Mouse (Mus musculus): ENCODE measurements around the gene Mob1b. TPM values are rescaled to one million over a fixed set of nuclear protein-coding genes. Genes with fewer than 3 reads are reported as not detected.

Gene Mob1b
- total RNA-seq, 2 experiments from 2014 or later = 30.4 to 30.7 TPM

DNA sequence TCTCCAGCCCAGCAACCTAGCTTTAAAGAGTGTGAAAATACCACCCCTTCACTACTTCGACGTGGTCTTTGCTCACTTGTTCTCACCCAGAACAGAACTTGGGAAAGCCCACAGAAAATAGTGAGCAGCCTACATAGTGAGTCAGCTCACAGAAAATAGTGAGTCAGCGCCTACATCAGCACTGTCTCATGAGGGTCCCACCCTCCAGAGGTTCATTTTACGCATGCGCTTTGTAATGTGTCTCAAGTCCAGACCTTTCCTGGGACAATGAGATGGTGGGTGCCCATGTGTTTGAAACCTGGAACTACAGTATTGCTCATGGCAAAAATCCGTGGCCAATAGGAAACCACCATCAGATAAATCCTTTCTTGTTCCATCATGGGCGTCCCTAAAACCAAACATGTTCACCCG lies 32.7 kb upstream of the Mob1b start:
- intact Hi-C loops (cut with DNase I) = loop anchor here (5.0 kb wide), 1 partner anchor 694 kb away; no protein-coding TSS in a partner anchor
- H3K4me3 ChIP-seq = no peak overlapping the region
- TF ChIP-seq CTCF (IDR thresholded peaks at IDR 0.05) = no peak
- no peak for DNase-seq (ENCODE audit: extremely low spot score in 1 of 2, low spot score in 2 of 2)
- no peak overlapping the region for H3K27ac ChIP-seq

GRCm38 (mm10) chr5:88688583-88689187 lies 32.0 kb upstream of the Mob1b start:
- Histone ChIP-seq H3K4me3 (no peak overlapping the region), H3K27ac (no peak overlapping the region)
- intact Hi-C loops (cut with DNase I) = loop anchor here (5.0 kb wide), 1 partner anchor 694 kb away; no protein-coding TSS in a partner anchor
- DNase-seq (ENCODE audit: extremely low spot score in 1 of 2, low spot score in 2 of 2) = no peak
- TF ChIP-seq CTCF (IDR thresholded peaks at IDR 0.05) = no peak

GRCm38 (mm10) chr5:88689279-88689938 lies 31.2 kb upstream of the Mob1b start:
- DNase-seq (ENCODE audit: extremely low spot score in 1 of 2, low spot score in 2 of 2) = no peak
- Histone ChIP-seq H3K27ac (no peak overlapping the region), H3K4me3 (no peak overlapping the region)
- intact Hi-C loops (cut with DNase I) = loop anchor here (5.0 kb wide), 1 partner anchor 693 kb away; no protein-coding TSS in a partner anchor
- peak; percentile 76 for TF ChIP-seq CTCF (IDR thresholded peaks at IDR 0.05)

DNA sequence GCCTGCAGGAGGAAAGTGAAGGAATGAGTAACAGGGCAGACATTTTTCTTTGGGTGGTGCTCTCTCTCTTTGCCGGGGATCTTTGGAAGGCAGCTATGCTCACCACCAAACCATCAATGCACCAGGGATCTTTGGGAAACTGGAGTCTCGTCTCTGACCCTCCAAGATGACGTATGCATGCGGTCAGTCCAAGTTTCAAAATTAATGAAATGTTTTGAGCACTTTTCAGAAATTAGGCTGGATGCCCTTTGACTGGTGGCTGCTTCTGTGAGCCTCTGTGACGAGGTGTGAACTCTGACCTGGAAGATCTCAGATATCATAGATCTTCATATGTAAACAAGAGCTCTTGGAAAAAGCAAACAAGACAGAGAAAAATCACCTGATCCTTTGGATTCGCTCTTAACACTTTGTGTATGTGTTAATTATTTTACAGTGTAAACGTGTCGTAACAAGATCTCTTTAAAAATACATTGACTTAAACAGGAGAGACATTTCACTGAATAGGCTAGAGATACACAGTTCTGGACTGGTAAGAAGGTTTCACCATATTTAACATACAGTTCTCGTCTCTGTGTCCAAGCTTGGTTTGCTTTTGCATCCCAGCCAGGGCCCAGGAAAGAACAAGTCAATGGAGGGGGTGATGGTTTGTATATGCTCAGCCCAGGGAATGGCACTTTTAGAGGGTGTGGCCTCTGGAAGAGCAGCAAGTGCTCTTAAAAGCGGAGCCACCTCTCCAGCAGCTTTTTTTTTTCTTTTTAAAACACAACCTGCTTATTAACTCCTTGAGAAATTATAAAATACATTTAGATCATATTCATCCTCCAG lies 29.8 kb upstream of the Mob1b start:
- intact Hi-C loops (cut with DNase I) = no loop called here
- Histone ChIP-seq H3K4me3 (no peak overlapping the region), H3K27ac (no peak overlapping the region)
- TF ChIP-seq CTCF (IDR thresholded peaks at IDR 0.05) = no peak
- DNase-seq (ENCODE audit: extremely low spot score in 1 of 2, low spot score in 2 of 2) = no peak

DNA sequence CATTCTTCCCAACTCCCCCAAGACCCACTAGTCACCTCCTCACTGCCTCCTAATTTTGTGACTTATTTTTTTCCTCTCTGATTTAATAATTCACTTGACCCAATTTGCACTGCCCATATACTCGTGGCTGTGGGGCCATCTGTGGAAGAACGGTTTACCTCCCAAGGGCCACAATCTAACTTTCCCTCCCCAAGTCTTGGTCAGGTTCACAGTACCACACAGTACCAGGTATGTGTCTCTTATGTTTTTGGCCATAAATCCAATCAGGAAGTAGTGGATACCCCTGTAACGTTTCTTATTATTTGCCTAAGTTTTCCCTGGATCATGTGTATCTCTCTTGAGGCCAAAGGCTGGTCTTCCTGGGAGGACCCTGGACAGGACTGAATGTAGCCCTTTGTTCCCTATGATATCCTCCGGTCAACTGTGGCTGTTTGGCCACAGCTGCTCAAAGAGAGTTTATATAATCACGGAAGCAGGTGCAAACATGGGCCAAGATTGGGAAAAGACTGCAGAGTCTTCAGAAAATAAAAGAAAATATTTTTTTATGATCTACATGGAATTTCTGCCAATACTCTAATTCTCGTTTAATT lies 29.1 kb upstream of the Mob1b start:
- intact Hi-C loops (cut with DNase I) = no loop called here
- no peak for TF ChIP-seq CTCF (IDR thresholded peaks at IDR 0.05)
- Histone ChIP-seq H3K4me3 (no peak overlapping the region), H3K27ac (no peak overlapping the region)
- no peak for DNase-seq (ENCODE audit: extremely low spot score in 1 of 2, low spot score in 2 of 2)

GRCm38 (mm10) chr5:88692586-88692985 lies 28.1 kb upstream of the Mob1b start:
- no peak for DNase-seq (ENCODE audit: extremely low spot score in 1 of 2, low spot score in 2 of 2)
- H3K27ac ChIP-seq = no peak overlapping the region
- no peak for TF ChIP-seq CTCF (IDR thresholded peaks at IDR 0.05)
- no peak overlapping the region for H3K4me3 ChIP-seq
- intact Hi-C loops (cut with DNase I) = no loop called here

DNA sequence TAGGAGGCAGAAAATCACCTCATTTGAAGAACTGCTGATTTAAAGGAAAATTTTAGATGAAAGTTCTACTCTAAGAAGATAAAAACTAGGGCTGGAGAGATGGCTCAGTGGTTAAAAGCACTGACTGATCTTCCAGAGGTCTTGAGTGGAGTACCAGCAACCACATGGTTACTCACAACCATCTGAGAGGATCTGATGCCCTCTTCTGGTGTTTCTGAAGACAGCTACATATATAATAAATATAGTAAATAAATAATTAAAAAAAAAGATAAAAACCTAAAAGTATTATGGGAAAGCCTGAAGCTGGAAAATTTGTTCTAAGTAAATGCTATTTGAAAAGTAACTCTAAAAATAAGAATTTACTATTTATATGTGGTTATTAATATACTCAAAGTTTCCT lies 27.6 kb upstream of the Mob1b start:
- intact Hi-C loops (cut with DNase I) = no loop called here
- DNase-seq (ENCODE audit: extremely low spot score in 1 of 2, low spot score in 2 of 2) = no peak

DNA sequence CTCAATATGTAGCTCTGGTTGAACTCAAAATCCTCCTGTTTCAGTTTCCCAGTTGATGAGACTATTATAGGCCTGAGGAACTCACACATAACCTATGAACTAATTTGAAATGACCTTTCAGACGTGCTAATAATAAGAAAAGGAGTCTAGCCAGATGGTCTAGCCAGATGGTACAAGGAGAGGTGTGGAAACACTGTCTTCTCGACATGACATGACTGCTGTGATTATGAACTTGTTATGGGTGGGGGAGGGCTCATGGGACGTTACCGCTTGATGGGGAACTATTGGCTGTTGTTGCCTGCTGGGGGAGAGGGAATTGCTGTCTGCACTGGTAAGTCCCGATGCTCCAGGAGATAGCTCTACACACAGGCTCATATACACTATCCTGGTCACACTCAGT lies 23.4 kb upstream of the Mob1b start:
- no peak for DNase-seq (ENCODE audit: extremely low spot score in 1 of 2, low spot score in 2 of 2)
- TF ChIP-seq CTCF (IDR thresholded peaks at IDR 0.05) = no peak
- no peak overlapping the region for H3K27ac ChIP-seq
- intact Hi-C loops (cut with DNase I) = no loop called here
- no peak overlapping the region for H3K4me3 ChIP-seq

More for the DNA sequence above, 27.6 kb upstream of the Mob1b start:
- H3K27ac ChIP-seq = no peak overlapping the region
- H3K4me3 ChIP-seq = no peak overlapping the region
- no peak; the same call in 1 of the 2 replicates for TF ChIP-seq CTCF (IDR thresholded peaks at IDR 0.05)

GRCm38 (mm10) chr5:88699251-88699913 lies 21.3 kb upstream of the Mob1b start:
- H3K4me3 ChIP-seq = no peak overlapping the region
- intact Hi-C loops (cut with DNase I) = no loop called here
- TF ChIP-seq CTCF (IDR thresholded peaks at IDR 0.05) = no peak
- DNase-seq (ENCODE audit: extremely low spot score in 1 of 2, low spot score in 2 of 2) = no peak
- H3K27ac ChIP-seq = no peak overlapping the region

DNA sequence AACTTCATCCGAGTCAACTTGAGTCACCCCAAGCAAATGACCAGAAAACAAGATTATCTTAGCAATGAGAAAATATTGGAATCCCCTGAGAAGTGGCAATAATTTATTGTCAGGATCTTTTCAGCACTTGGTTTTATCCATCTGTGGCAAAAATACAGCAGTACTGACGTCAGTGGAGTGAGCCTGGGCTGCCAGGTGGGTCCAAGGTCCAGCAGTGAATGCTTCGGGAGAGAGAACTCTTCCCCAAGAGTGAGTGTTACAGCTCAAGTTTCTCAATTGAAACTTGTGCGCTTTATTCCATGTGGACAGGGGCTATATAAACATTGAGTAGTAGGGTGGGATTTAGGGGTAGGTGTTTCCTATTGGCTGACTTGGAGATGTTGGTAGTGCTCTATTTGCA lies 18.6 kb upstream of the Mob1b start:
- no peak overlapping the region for H3K27ac ChIP-seq
- intact Hi-C loops (cut with DNase I) = no loop called here
- DNase-seq (ENCODE audit: extremely low spot score in 1 of 2, low spot score in 2 of 2) = no peak
- TF ChIP-seq CTCF (IDR thresholded peaks at IDR 0.05) = no peak
- no peak overlapping the region for H3K4me3 ChIP-seq

DNA sequence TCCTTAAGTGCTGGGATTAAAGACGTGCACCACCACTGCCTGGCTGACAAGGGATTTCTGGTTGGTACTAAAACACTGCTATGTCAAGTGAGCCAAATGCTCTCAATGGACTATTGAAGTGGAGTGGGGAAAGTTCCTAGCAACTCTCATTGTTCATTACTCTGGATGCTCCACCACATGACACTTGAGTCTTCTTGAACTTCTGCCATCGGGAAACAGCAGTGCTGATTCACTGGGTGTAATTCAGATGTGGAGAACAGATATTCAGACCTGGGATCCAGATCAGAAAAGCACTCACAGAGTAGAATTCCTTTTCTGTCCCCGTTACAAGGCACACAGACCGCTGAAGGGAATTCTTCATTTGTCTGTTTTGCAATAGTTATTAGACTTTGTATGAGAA lies 17.1 kb upstream of the Mob1b start:
- Histone ChIP-seq H3K27ac (no peak overlapping the region), H3K4me3 (no peak overlapping the region)
- DNase-seq (ENCODE audit: extremely low spot score in 1 of 2, low spot score in 2 of 2) = no peak
- intact Hi-C loops (cut with DNase I) = no loop called here
- no peak for TF ChIP-seq CTCF (IDR thresholded peaks at IDR 0.05)

Data from left cerebral cortex, adult 2 months (tissue).